Mouse (Mus musculus) CH12.LX (cell line): Measurements from ENCODE around the gene Iqschfp. TPM values are rescaled to one million over a fixed set of nuclear protein-coding genes. Genes with fewer than 3 reads are reported as not detected.

Experiments
- DNase-seq: peaks from one replicate; pipeline ENCODE4 v3.0.0-alpha.2; 2013; ENCODE audit errors: extremely low read depth
- H3K27ac ChIP-seq: 2 replicates; pipeline ENCODE4 v1.5.1; 2012; ENCODE audit warnings: low read depth, mild to moderate bottlenecking, control low read depth, moderate library complexity; ENCODE audit not compliant: insufficient read depth
- H3K27me3 ChIP-seq: replicated peaks from 2 replicates; pipeline ENCODE3; 2012; ENCODE audit warnings: inconsistent platforms
- H3K36me3 ChIP-seq, 2 experiments: replicated peaks in 1 of 2; 2 replicates each; pipeline versions ENCODE3 to v1.6.1; 2012; ENCODE audit warnings: inconsistent platforms in 1 of 2, low read length in 1 of 2, mild to moderate bottlenecking in 1 of 2, mixed read lengths in 1 of 2, moderate library complexity in 1 of 2; ENCODE audit not compliant: control insufficient read depth in 1 of 2, insufficient read depth in 1 of 2
- H3K4me1 ChIP-seq, 2 experiments: 2 replicates each; pipeline ENCODE4 v1.6.1; 2012; ENCODE audit warnings: inconsistent platforms in 1 of 2, moderate library complexity in 1 of 2; ENCODE audit not compliant: insufficient read depth in 2 of 2, control insufficient read depth in 1 of 2
- H3K4me2 ChIP-seq: 2 replicates; pipeline ENCODE4 v1.6.1; 2012; ENCODE audit warnings: low read depth, mild to moderate bottlenecking, control low read depth; ENCODE audit not compliant: poor library complexity, insufficient read depth, severe bottlenecking
- H3K4me3 ChIP-seq, 3 experiments: fragments of 150-350 bp in 1 of 3; sonication (generic) in 1 of 3; replicated peaks in 1 of 3; 2 replicates each; pipeline versions ENCODE3 to v1.5.1; 2011 to 2012; ENCODE audit warnings: low read depth in 2 of 3, low read length in 2 of 3, mild to moderate bottlenecking in 2 of 3, moderate library complexity in 2 of 3, control low read depth in 1 of 3, improper control_type of control experiment in 1 of 3, inconsistent platforms in 1 of 3, mixed read lengths in 1 of 3; ENCODE audit not compliant: poor library complexity in 1 of 3
- H3K79me2 ChIP-seq: replicated peaks from 2 replicates; pipeline ENCODE4 v1.6.1; 2012; ENCODE audit warnings: mild to moderate bottlenecking, moderate library complexity; ENCODE audit not compliant: control insufficient read depth, poor library complexity, insufficient read depth, severe bottlenecking; ENCODE audit errors: extremely low read depth
- H3K9ac ChIP-seq: 2 replicates; pipeline ENCODE4 v1.6.1; 2012; ENCODE audit warnings: low read depth, mild to moderate bottlenecking, control low read depth, moderate library complexity; ENCODE audit not compliant: insufficient read depth
- H3K9me3 ChIP-seq: replicated peaks from 2 replicates; pipeline ENCODE3; 2012; ENCODE audit warnings: low read length, inconsistent platforms, mixed read lengths
- BHLHE40 ChIP-seq: IDR thresholded peaks from 2 replicates; pipeline ENCODE4 v1.6.1; 2011; ENCODE audit warnings: mild to moderate bottlenecking, low read depth, low read length, improper control_type of control experiment
- CHD2 ChIP-seq: IDR thresholded peaks from 2 replicates; pipeline ENCODE4 v1.6.1; 2011; ENCODE audit warnings: low read length, improper control_type of control experiment
- ELF1 ChIP-seq: IDR thresholded peaks from 2 replicates; pipeline ENCODE4 v1.6.1; 2014; ENCODE audit warnings: low read depth, mild to moderate bottlenecking, inconsistent platforms, low read length, improper control_type of control experiment
- GABPA ChIP-seq: IDR thresholded peaks from 2 replicates; pipeline ENCODE4 v1.6.1; 2012; ENCODE audit warnings: low read depth, low read length, improper control_type of control experiment, inconsistent platforms; ENCODE audit not compliant: insufficient replicate concordance
- HCFC1 ChIP-seq: IDR thresholded peaks from 2 replicates; pipeline ENCODE4 v1.6.1; 2012; ENCODE audit warnings: low read depth, mild to moderate bottlenecking, inconsistent platforms, low read length, improper control_type of control experiment
- IRF4 ChIP-seq: IDR thresholded peaks from 2 replicates; pipeline ENCODE4 v1.6.1; 2014; ENCODE audit warnings: low read depth, mild to moderate bottlenecking, inconsistent platforms, low read length, improper control_type of control experiment
- JUN ChIP-seq: IDR thresholded peaks from 2 replicates; pipeline ENCODE4 v1.6.1; 2011; ENCODE audit warnings: low read depth, mild to moderate bottlenecking, low read length, improper control_type of control experiment, moderate library complexity; ENCODE audit not compliant: insufficient read depth
- JUND ChIP-seq: conservative IDR thresholded peaks from 2 replicates; pipeline ENCODE4 v1.6.1; 2011; ENCODE audit warnings: low read depth, low read length, improper control_type of control experiment
- MAX ChIP-seq: IDR thresholded peaks from 2 replicates; pipeline ENCODE4 v1.6.1; 2011; ENCODE audit warnings: low read length, improper control_type of control experiment
- MYC ChIP-seq: IDR thresholded peaks from 2 replicates; pipeline ENCODE4 v1.6.1; 2011; ENCODE audit warnings: low read depth, mild to moderate bottlenecking, improper control_type of control experiment, low read length
- NELFE ChIP-seq: IDR thresholded peaks from 2 replicates; pipeline ENCODE4 v1.6.1; 2011; ENCODE audit warnings: low read depth, low read length, improper control_type of control experiment
- POLR2A ChIP-seq: IDR thresholded peaks from 2 replicates; pipeline ENCODE4 v1.6.1; 2011; ENCODE audit warnings: low read depth, mild to moderate bottlenecking, improper control_type of control experiment, low read length
- POLR2AphosphoS2 ChIP-seq: IDR thresholded peaks from 2 replicates; pipeline ENCODE4 v1.6.1; 2011; ENCODE audit warnings: low read depth, low read length, improper control_type of control experiment
- RAD21 ChIP-seq: IDR thresholded peaks from 2 replicates; pipeline ENCODE4 v1.6.1; 2011; ENCODE audit warnings: low read depth, mild to moderate bottlenecking, low read length, improper control_type of control experiment, moderate library complexity
- SIN3A ChIP-seq: IDR thresholded peaks from 2 replicates; pipeline ENCODE4 v1.6.1; 2012; ENCODE audit warnings: low read length, improper control_type of control experiment, inconsistent platforms
- TBP ChIP-seq: conservative IDR thresholded peaks from 2 replicates; pipeline ENCODE4 v1.6.1; 2011; ENCODE audit warnings: low read depth, low read length, improper control_type of control experiment
- TCF12 ChIP-seq: IDR thresholded peaks from 2 replicates; pipeline ENCODE4 v1.6.1; 2014; ENCODE audit warnings: low read depth, mild to moderate bottlenecking, inconsistent platforms, low read length, improper control_type of control experiment
- UBTF ChIP-seq: IDR thresholded peaks from 2 replicates; pipeline ENCODE4 v1.6.1; 2012; ENCODE audit warnings: low read depth, mild to moderate bottlenecking, inconsistent platforms, low read length, improper control_type of control experiment, moderate library complexity
- ZKSCAN1 ChIP-seq: IDR thresholded peaks from 2 replicates; pipeline ENCODE4 v1.6.1; 2012; ENCODE audit warnings: low read depth, inconsistent platforms, low read length, improper control_type of control experiment, borderline replicate concordance
- ZMIZ1 ChIP-seq: IDR thresholded peaks from 2 replicates; pipeline ENCODE4 v1.6.1; 2012; ENCODE audit warnings: low read depth, mild to moderate bottlenecking, inconsistent platforms, low read length, improper control_type of control experiment
- dilution Hi-C: fragments of 300-500 bp; cut with MboI; formaldehyde crosslinking; loops from 2 replicates; pipeline ENCODE4 v1.14.3; 2020; ENCODE audit warnings: low sequenced_read_pairs; ENCODE audit not compliant: extremely low pct_unique_long_range_greater_than_20kb, extremely low pct_ligation_motif_present
- in situ Hi-C: fragments of 300-500 bp; cut with MboI; formaldehyde crosslinking; loops from 3 replicates; pipeline ENCODE4 v1.14.3; 2019; ENCODE audit warnings: low sequenced_read_pairs, low pct_ligation_motif_present, low pct_unique_long_range_greater_than_20kb, mixed read lengths
- polyA plus RNA-seq: library from polyadenylated mRNA; unstranded; fragments of >175 nt; gene quantifications from 2 replicates; pipeline ENCODE4 v1.2.1, GENCODE M21; 2012; ENCODE audit warnings: low read depth; ENCODE audit not compliant: insufficient read length
- total RNA-seq, 2 experiments: library from RNA; depleted of rRNA; stranded (reverse); fragments of 300-350 nt in 1 of 2; fragments of >200 nt in 1 of 2; gene quantifications; 2 replicates each; pipeline ENCODE4 v1.2.3; 2012 to 2014

Iqschfp gene
- total and polyA plus RNA-seq, 3 experiments, result 0.13 to 0.25 TPM; not detected in 1

- no peak overlapping the region for H3K4me3 ChIP-seq
- in situ Hi-C loops, result no loop called here
- DNase-seq, result no peak
- H3K27me3 ChIP-seq, result no peaks in the 10 kb centered on the region
- no peak overlapping the region for H3K9ac ChIP-seq
- H3K4me2 ChIP-seq, result no peak overlapping the region
- no peak overlapping the region for H3K27ac ChIP-seq
- dilution Hi-C loops, result no loop called here
- H3K79me2 ChIP-seq, result no peaks in the 10 kb centered on the region
- no peaks in the 10 kb centered on the region for H3K4me1 ChIP-seq
- TF ChIP-seq JUN (no peak), ELF1 (no peak), UBTF (no peak), MYC (no peak), CHD2 (no peak), RAD21 (no peak), TCF12 (no peak), NELFE (no peak), GABPA (no peak), HCFC1 (no peak), TBP (no peak), ZMIZ1 (no peak)
- H3K36me3 ChIP-seq, result no peaks in the 10 kb centered on the region
- H3K9me3 ChIP-seq, result no peaks in the 10 kb centered on the region
These were observed 247.0 kb downstream of the Iqschfp start for GRCm38 (mm10) chr3:68138833-68139627.

- no peak for DNase-seq
- H3K4me3 ChIP-seq, result no peak overlapping the region
- dilution Hi-C loops, result no loop called here
- H3K9ac ChIP-seq, result no peak overlapping the region
- no peak overlapping the region for H3K27ac ChIP-seq
- no peaks in the 10 kb centered on the region for H3K79me2 ChIP-seq
- H3K4me2 ChIP-seq, result no peak overlapping the region
- no peaks in the 10 kb centered on the region for H3K36me3 ChIP-seq
- TF ChIP-seq UBTF (no peak), ZKSCAN1 (no peak), HCFC1 (no peak), POLR2AphosphoS2 (no peak), MAX (no peak), JUND (no peak), POLR2A (no peak), ZMIZ1 (no peak), IRF4 (no peak), MYC (no peak), SIN3A (no peak), BHLHE40 (no peak), GABPA (no peak)
- H3K27me3 ChIP-seq, result no peaks in the 10 kb centered on the region
- H3K4me1 ChIP-seq, result no peaks in the 10 kb centered on the region
- no peaks in the 10 kb centered on the region for H3K9me3 ChIP-seq
- in situ Hi-C loops, result no loop called here
These were observed 258.7 kb downstream of the Iqschfp start for GRCm38 (mm10) chr3:68150688-68151087.
